Mouse (Mus musculus) embryonic fibroblast, embryonic 13.5 days (primary cell): ENCODE data around the gene Epha7. TPM values are rescaled to one million over a fixed set of nuclear protein-coding genes. Genes with fewer than 3 reads are reported as not detected.

Experiments
- H3K27ac ChIP-seq: 2 replicates; pipeline ENCODE4 v1.5.1; 2012; ENCODE audit warnings: low read length, control low read depth, inconsistent platforms; ENCODE audit not compliant: insufficient read depth
- H3K4me1 ChIP-seq: 2 replicates; pipeline ENCODE4 v1.6.1; 2011; ENCODE audit warnings: low read length; ENCODE audit not compliant: control insufficient read depth, insufficient read depth
- H3K4me3 ChIP-seq: 2 replicates; pipeline ENCODE4 v1.5.1; 2011; ENCODE audit warnings: mild to moderate bottlenecking, control low read depth, low read length; ENCODE audit not compliant: insufficient read depth
- CTCF ChIP-seq: IDR thresholded peaks from 2 replicates; pipeline ENCODE4 v1.5.1; 2011; ENCODE audit warnings: mild to moderate bottlenecking, control low read depth, low read length, moderate library complexity, borderline replicate concordance; ENCODE audit not compliant: insufficient read depth
- POLR2A ChIP-seq: IDR thresholded peaks from 2 replicates; pipeline ENCODE4 v1.6.1; 2011; ENCODE audit warnings: low read depth, mild to moderate bottlenecking, control low read depth, low read length, moderate library complexity
- polyA plus RNA-seq: library from polyadenylated mRNA; stranded (reverse); fragments of >200 nt; gene quantifications from 2 replicates; pipeline ENCODE4 v1.2.4, GENCODE M21; 2011; ENCODE audit warnings: low read depth; ENCODE audit not compliant: missing spikeins, insufficient read length

Epha7 gene
- polyA plus RNA-seq, 1 experiment: 17.1 TPM

GRCm38 (mm10) chr4:28899783-28900182 is 86.9 kb downstream of the Epha7 start:
- Histone ChIP-seq H3K27ac (no peak overlapping the region), H3K4me1 (no peaks in the 10 kb centered on the region), H3K4me3 (no peak overlapping the region)
- no peak for TF ChIP-seq POLR2A
- TF ChIP-seq CTCF: no peak

DNA sequence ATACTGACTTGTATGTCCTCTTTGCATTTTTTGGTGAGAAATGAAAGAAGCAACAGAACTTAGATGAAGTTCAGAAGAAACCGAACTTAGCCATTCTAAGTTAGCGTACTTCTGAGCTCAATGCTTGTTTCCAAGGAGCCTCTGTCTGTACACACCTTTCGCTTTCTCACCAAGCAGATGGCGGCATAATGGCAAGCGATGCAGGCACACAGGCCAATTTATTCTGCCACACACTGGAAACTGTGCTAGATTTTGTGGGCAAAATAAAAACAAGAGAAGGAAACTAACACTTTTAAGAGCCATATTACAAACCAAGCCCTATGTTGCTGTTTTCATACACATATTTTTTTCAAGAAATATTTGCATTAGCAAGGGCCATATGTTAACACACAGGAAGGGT is 88.6 kb downstream of the Epha7 start:
- Histone ChIP-seq H3K27ac (no peak overlapping the region), H3K4me3 (no peak overlapping the region), H3K4me1 (no peaks in the 10 kb centered on the region)
- no peak for TF ChIP-seq CTCF
- no peak for TF ChIP-seq POLR2A

GRCm38 (mm10) chr4:28902004-28902704 is 89.2 kb downstream of the Epha7 start:
- no peak overlapping the region for H3K4me3 ChIP-seq
- no peaks in the 10 kb centered on the region for H3K4me1 ChIP-seq
- H3K27ac ChIP-seq: no peak overlapping the region
- no peak for TF ChIP-seq CTCF
- no peak for TF ChIP-seq POLR2A

DNA sequence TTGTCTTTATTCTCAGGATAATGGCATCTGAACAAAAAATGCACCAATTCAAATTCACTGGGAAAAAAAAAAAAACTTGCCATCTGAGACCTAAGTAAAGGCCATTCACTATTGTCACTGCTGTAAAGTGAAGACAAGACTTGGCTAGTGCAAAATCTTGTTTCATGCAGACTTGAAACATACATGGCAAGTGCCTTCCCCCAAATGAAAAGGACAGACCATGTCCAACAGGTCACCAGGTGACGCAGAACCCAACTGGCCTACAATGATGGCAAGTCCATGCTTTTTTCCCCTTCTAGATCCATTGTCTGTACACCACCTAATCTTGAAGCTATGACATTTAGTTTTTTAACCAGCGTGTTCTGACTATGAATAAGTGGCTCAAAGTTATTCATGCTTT is 94.1 kb downstream of the Epha7 start:
- TF ChIP-seq CTCF: no peak
- Histone ChIP-seq H3K4me1 (no peaks in the 10 kb centered on the region), H3K4me3 (no peak overlapping the region), H3K27ac (no peak overlapping the region)

GRCm38 (mm10) chr4:28910127-28910526 is 97.2 kb downstream of the Epha7 start:
- Histone ChIP-seq H3K4me1 (no peaks in the 10 kb centered on the region), H3K27ac (no peak overlapping the region), H3K4me3 (no peak overlapping the region)
- TF ChIP-seq POLR2A: no peak
- TF ChIP-seq CTCF: no peak

DNA sequence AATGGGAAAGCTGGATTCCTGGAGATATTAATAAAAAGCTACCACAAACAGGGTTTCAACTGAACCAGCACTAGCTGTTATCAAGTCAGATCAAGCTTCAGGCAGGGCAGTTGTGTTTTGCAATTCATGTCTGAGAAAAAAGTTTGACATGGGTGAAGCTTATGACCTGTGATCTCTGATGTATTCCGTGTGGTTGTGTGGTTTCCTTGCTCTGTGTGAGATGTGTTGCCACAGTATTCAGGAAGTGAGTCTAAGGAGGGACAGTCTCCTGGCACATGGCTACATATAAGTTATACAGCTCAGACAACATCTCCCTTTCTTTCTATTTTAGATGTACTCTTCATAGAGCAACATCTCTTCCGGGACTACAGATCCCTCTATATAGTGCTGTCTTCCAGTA is 99.1 kb downstream of the Epha7 start:
- Histone ChIP-seq H3K27ac (no peak overlapping the region), H3K4me3 (no peak overlapping the region), H3K4me1 (no peaks in the 10 kb centered on the region)
- TF ChIP-seq POLR2A: no peak

DNA sequence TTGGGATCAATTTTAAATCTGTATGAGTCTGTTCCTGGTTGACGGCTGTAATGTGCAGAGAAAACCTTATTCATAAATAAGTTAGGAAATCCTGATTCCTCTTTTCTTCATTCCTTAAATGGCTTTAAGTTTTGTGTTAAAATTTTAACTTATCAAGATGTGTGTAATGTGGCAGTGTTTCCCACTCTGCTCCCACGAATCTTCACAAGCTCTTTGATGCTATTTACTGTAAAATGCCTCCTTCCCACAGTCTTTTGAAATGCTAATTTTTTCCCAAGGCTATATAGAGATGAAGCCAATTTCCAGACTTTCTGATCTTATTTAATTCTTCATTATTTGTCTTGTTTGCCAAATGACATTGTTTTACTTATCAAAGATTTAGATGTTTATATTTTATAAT is 100.7 kb downstream of the Epha7 start:
- Histone ChIP-seq H3K4me3 (no peak overlapping the region), H3K4me1 (no peaks in the 10 kb centered on the region), H3K27ac (no peak overlapping the region)
- TF ChIP-seq POLR2A: no peak
- no peak for TF ChIP-seq CTCF

DNA sequence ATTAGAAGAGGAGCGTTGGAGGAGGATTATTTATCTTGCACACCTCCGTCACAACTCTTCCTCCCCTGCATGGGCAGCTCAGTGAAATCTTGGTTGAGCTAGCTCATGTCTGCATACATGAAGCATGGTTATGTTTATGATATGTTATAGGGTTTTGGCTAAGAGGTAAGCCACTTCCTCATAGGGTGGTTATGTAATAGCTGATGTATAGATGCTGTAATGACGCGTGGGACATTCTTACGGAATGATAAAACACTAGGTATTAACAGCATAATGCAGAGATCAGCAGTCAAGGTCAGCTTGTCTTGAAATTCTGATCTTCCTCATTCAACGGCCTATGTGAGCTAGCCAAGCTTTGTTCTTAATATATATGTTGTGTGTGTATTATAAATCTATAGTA is 107.7 kb downstream of the Epha7 start:
- Histone ChIP-seq H3K27ac (no peak overlapping the region), H3K4me1 (no peaks in the 10 kb centered on the region), H3K4me3 (no peak overlapping the region)
- no peak for TF ChIP-seq POLR2A
- TF ChIP-seq CTCF: no peak

- H3K27ac ChIP-seq: no peak overlapping the region
- no peak for TF ChIP-seq CTCF
- no peak for TF ChIP-seq POLR2A
- H3K4me1 ChIP-seq: no peaks in the 10 kb centered on the region
- no peak overlapping the region for H3K4me3 ChIP-seq
Observed at GRCm38 (mm10) chr4:28926072-28926471, 113.1 kb downstream of the Epha7 start.

DNA sequence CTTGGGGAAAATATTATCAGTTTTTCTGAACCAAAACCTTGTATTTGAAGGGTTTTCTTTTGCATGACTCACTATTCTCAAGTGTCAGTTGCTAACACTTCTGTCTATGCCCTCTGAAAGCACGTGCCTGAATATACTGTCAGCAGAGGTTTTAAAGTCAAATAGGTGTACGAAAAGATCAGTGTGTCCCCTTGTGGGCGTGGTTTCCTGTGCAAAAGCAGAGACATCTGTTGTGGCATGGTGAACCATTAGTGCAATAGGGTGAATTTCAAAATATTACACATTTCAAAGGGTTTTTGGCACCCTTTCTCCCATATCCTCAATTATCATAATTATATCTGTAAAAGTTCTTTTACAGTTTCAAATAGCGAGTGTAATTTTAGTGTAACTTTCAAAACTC is 120.5 kb downstream of the Epha7 start:
- no peaks in the 10 kb centered on the region for H3K4me1 ChIP-seq
- H3K27ac ChIP-seq: no peak overlapping the region
- no peak overlapping the region for H3K4me3 ChIP-seq
- TF ChIP-seq CTCF: no peak
- no peak for TF ChIP-seq POLR2A

DNA sequence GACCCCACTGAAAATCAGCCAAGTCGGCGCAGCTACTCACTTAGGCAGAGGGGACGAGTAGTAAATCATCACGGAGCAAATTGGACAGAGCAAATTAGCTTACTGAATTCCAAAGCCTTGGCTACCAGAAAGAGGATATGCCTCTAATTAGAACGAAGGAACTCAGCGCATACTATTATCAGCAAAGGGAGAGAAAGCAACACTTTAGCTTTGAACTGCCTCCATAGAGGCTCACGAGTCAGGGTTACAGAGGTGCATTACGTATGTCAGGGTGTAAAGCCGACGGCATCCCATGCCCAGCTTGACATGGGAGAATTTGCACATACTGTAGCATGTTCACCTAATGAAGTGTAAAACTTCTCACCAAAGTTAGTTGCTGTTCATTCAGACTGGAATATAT is 121.9 kb downstream of the Epha7 start:
- H3K4me3 ChIP-seq: no peak overlapping the region
- no peak overlapping the region for H3K27ac ChIP-seq
- H3K4me1 ChIP-seq: no peaks in the 10 kb centered on the region
- no peak for TF ChIP-seq POLR2A
